Mouse (Mus musculus): ENCODE measurements around the gene Mdga1.
A peak's percentile ranks its signal among the peaks of the same experiment; 100 is the strongest.

Gene Mdga1

GRCm38 (mm10) chr17:29918791-29919551, 50.9 kb downstream of the Mdga1 start:
- DNase-seq = no peak

- no peak for DNase-seq
These were observed 52.9 kb downstream of the Mdga1 start for GRCm38 (mm10) chr17:29916968-29917367.

- DNase-seq = no peak
These were observed 54.1 kb downstream of the Mdga1 start for GRCm38 (mm10) chr17:29915820-29916219.

GRCm38 (mm10) chr17:29913301-29913965, 56.5 kb downstream of the Mdga1 start:
- DNase-seq = no peak

GRCm38 (mm10) chr17:29912733-29913132, 57.2 kb downstream of the Mdga1 start:
- DNase-seq = no peak

- DNase-seq = no peak
These were observed 60.9 kb downstream of the Mdga1 start for GRCm38 (mm10) chr17:29909031-29909430.

GRCm38 (mm10) chr17:29904694-29905093, 65.2 kb downstream of the Mdga1 start:
- no peak for DNase-seq

- no peak for DNase-seq
These were observed 67.3 kb downstream of the Mdga1 start for GRCm38 (mm10) chr17:29902406-29903155.

- DNase-seq = no peak
These were observed 69.6 kb downstream of the Mdga1 start for GRCm38 (mm10) chr17:29900289-29900688.

- peak; percentile 63 for DNase-seq
These were observed 73.5 kb downstream of the Mdga1 start for GRCm38 (mm10) chr17:29896181-29897054.

GRCm38 (mm10) chr17:29895566-29895965, 74.3 kb downstream of the Mdga1 start:
- DNase-seq = no peak

GRCm38 (mm10) chr17:29894965-29895364, 74.9 kb downstream of the Mdga1 start:
- no peak for DNase-seq

- DNase-seq = no peak
These were observed 79.3 kb downstream of the Mdga1 start for GRCm38 (mm10) chr17:29890451-29891110.

- peak; percentile 42 for DNase-seq
These were observed 80.6 kb downstream of the Mdga1 start for GRCm38 (mm10) chr17:29888981-29889980.

GRCm38 (mm10) chr17:29887881-29888826, 81.7 kb downstream of the Mdga1 start:
- peak; percentile 50 for DNase-seq

- DNase-seq = peak; percentile 65
These were observed 82.5 kb downstream of the Mdga1 start for GRCm38 (mm10) chr17:29887271-29887880.

- peak; percentile 51 for DNase-seq
These were observed 83.1 kb downstream of the Mdga1 start for GRCm38 (mm10) chr17:29886655-29887251.

GRCm38 (mm10) chr17:29886061-29886460, 83.8 kb downstream of the Mdga1 start:
- DNase-seq = no peak

- no peak for DNase-seq
These were observed 85.3 kb downstream of the Mdga1 start for GRCm38 (mm10) chr17:29884596-29884995.

All from thymus, postnatal 4 days (tissue).